Mouse (Mus musculus): Measurements from ENCODE around the gene Igf2bp3. TPM values are rescaled to one million over a fixed set of nuclear protein-coding genes. Genes with fewer than 3 reads are reported as not detected.
A peak's percentile ranks its signal among the peaks of the same experiment; 100 is the strongest.

Gene Igf2bp3
- polyA plus RNA-seq, 1 experiment from 2014 or later, result 56.9 TPM

GRCm38 (mm10) chr6:49236331-49236730, 21.6 kb upstream of the Igf2bp3 start:
- peak; percentile 98 for ATAC-seq
- Histone ChIP-seq H3K4me1 (no peaks in the 10 kb centered on the region), H3K9me3 (replicated peaks) (peaks cover 3% of the 10 kb centered on the region), H3K27ac (no peak overlapping the region), H3K36me3 (ENCODE audit: poor library complexity, severe bottlenecking) (peaks cover 9% of the 10 kb centered on the region), H3K4me2 (no peak overlapping the region), H3K9ac (no peak overlapping the region), H3K27me3 (no peaks in the 10 kb centered on the region), H3K4me3 (no peak overlapping the region)
- 68% methylated on average over 9 of the region's 9 CpGs for WGBS

GRCm38 (mm10) chr6:49233356-49233755, 18.6 kb upstream of the Igf2bp3 start:
- no peak overlapping the region for H3K4me3 ChIP-seq
- peaks cover 3% of the 10 kb centered on the region for H3K9me3 ChIP-seq (replicated peaks)
- no peaks in the 10 kb centered on the region for H3K27me3 ChIP-seq
- no peak overlapping the region for H3K9ac ChIP-seq
- 54% methylated on average over 4 of the region's 4 CpGs for WGBS
- no peaks in the 10 kb centered on the region for H3K36me3 ChIP-seq (ENCODE audit: poor library complexity, severe bottlenecking)
- no peak overlapping the region for H3K4me2 ChIP-seq
- no peak for ATAC-seq
- H3K27ac ChIP-seq, result no peak overlapping the region
- no peaks in the 10 kb centered on the region for H3K4me1 ChIP-seq

- H3K4me3 ChIP-seq, result no peak overlapping the region
- no peaks in the 10 kb centered on the region for H3K36me3 ChIP-seq (ENCODE audit: poor library complexity, severe bottlenecking)
- H3K4me1 ChIP-seq, result 0 out of 2 replicates have a peak, but pooled peaks cover 5% of the 10 kb centered on the region
- ATAC-seq, result peak; percentile 36; the same call in 1 of the 2 replicates
- H3K4me2 ChIP-seq, result no peak overlapping the region
- H3K27ac ChIP-seq, result no peak overlapping the region
- no peaks in the 10 kb centered on the region for H3K9me3 ChIP-seq (replicated peaks)
- no peak overlapping the region for H3K9ac ChIP-seq
- H3K27me3 ChIP-seq, result no peaks in the 10 kb centered on the region
- 12% methylated on average over 7 of the region's 7 CpGs for WGBS
These were observed 13.4 kb upstream of the Igf2bp3 start for GRCm38 (mm10) chr6:49228126-49228679.

GRCm38 (mm10) chr6:49227184-49227735, 12.5 kb upstream of the Igf2bp3 start:
- no peak for ATAC-seq
- Histone ChIP-seq H3K4me2 (peak overlapping the region; percentile 24; the same call in 1 of the 2 replicates), H3K9ac (no peak overlapping the region), H3K9me3 (replicated peaks) (no peaks in the 10 kb centered on the region), H3K36me3 (ENCODE audit: poor library complexity, severe bottlenecking) (no peaks in the 10 kb centered on the region), H3K4me1 (0 out of 2 replicates have a peak, but pooled peaks cover 5% of the 10 kb centered on the region), H3K27me3 (no peaks in the 10 kb centered on the region), H3K4me3 (no peak overlapping the region), H3K27ac (no peak overlapping the region)
- 6% methylated on average over 15 of the region's 15 CpGs for WGBS

GRCm38 (mm10) chr6:49225728-49226123, 11.0 kb upstream of the Igf2bp3 start:
- Histone ChIP-seq H3K4me1 (peaks cover 8% of the 10 kb centered on the region; the same call in 1 of the 2 replicates), H3K36me3 (ENCODE audit: poor library complexity, severe bottlenecking) (no peaks in the 10 kb centered on the region), H3K9me3 (replicated peaks) (no peaks in the 10 kb centered on the region), H3K4me2 (no peak overlapping the region), H3K9ac (no peak overlapping the region), H3K27me3 (no peaks in the 10 kb centered on the region), H3K4me3 (no peak overlapping the region), H3K27ac (no peak overlapping the region)
- WGBS, result 88% methylated on average over 3 of the region's 3 CpGs
- ATAC-seq, result no peak

- Histone ChIP-seq H3K9ac (no peak overlapping the region), H3K27me3 (no peaks in the 10 kb centered on the region), H3K27ac (no peak overlapping the region), H3K9me3 (replicated peaks) (no peaks in the 10 kb centered on the region), H3K4me2 (no peak overlapping the region), H3K4me1 (peaks cover 10% of the 10 kb centered on the region; the same call in 1 of the 2 replicates), H3K4me3 (no peak overlapping the region), H3K36me3 (ENCODE audit: poor library complexity, severe bottlenecking) (no peaks in the 10 kb centered on the region)
- WGBS, result 67% methylated on average over 11 of the region's 11 CpGs
- ATAC-seq, result no peak
These were observed 10.4 kb upstream of the Igf2bp3 start for GRCm38 (mm10) chr6:49224923-49225727.

- WGBS, result 3% methylated on average over 7 of the region's 7 CpGs
- peak overlapping the region; percentile 22; the same call in 1 of the 2 replicates for H3K4me2 ChIP-seq
- ATAC-seq, result no peak
These were observed 7.1 kb upstream of the Igf2bp3 start for GRCm38 (mm10) chr6:49221906-49222305.

GRCm38 (mm10) chr6:49219920-49220604, 5.3 kb upstream of the Igf2bp3 start:
- Histone ChIP-seq H3K4me3 (peak overlapping the region; percentile 30), H3K9me3 (replicated peaks) (no peaks in the 10 kb centered on the region), H3K4me2 (peak overlapping the region; percentile 55), H3K9ac (peak overlapping the region; percentile 30; the same call in 1 of the 2 replicates), H3K27me3 (no peaks in the 10 kb centered on the region), H3K36me3 (ENCODE audit: poor library complexity, severe bottlenecking) (no peaks in the 10 kb centered on the region), H3K4me1 (peaks cover 12% of the 10 kb centered on the region), H3K27ac (0 out of 2 replicates have a peak overlapping the region, but pooled peaks have one; percentile 10)
- ATAC-seq, result no peak
- under 1% methylated on average over 16 of the region's 16 CpGs for WGBS

More at GRCm38 (mm10) chr6:49221906-49222305, 7.1 kb upstream of the Igf2bp3 start:
- H3K4me3 ChIP-seq, result no peak overlapping the region
- no peak overlapping the region for H3K9ac ChIP-seq
- H3K27me3 ChIP-seq, result no peaks in the 10 kb centered on the region
- H3K9me3 ChIP-seq (replicated peaks), result no peaks in the 10 kb centered on the region
- H3K36me3 ChIP-seq (ENCODE audit: poor library complexity, severe bottlenecking), result no peaks in the 10 kb centered on the region
- peaks cover 12% of the 10 kb centered on the region for H3K4me1 ChIP-seq
- no peak overlapping the region for H3K27ac ChIP-seq

- WGBS, result 8% methylated on average over 4 of the region's 4 CpGs
- Histone ChIP-seq H3K27me3 (no peaks in the 10 kb centered on the region), H3K36me3 (ENCODE audit: poor library complexity, severe bottlenecking) (no peaks in the 10 kb centered on the region), H3K27ac (no peak overlapping the region), H3K4me1 (peaks cover 12% of the 10 kb centered on the region), H3K4me3 (no peak overlapping the region), H3K9ac (no peak overlapping the region), H3K4me2 (no peak overlapping the region), H3K9me3 (replicated peaks) (no peaks in the 10 kb centered on the region)
- ATAC-seq, result no peak
These were observed 4.3 kb upstream of the Igf2bp3 start for GRCm38 (mm10) chr6:49219001-49219560.

- ATAC-seq, result no peak
- Histone ChIP-seq H3K9me3 (replicated peaks) (no peaks in the 10 kb centered on the region), H3K27ac (no peak overlapping the region), H3K9ac (peak overlapping the region; percentile 58), H3K27me3 (no peaks in the 10 kb centered on the region), H3K4me2 (peak overlapping the region; percentile 74), H3K4me1 (peaks cover 14% of the 10 kb centered on the region), H3K36me3 (ENCODE audit: poor library complexity, severe bottlenecking) (no peaks in the 10 kb centered on the region), H3K4me3 (peak overlapping the region; percentile 60)
- under 1% methylated on average over 31 of the region's 31 CpGs for WGBS
These were observed 3.6 kb upstream of the Igf2bp3 start for GRCm38 (mm10) chr6:49218275-49218802.

GRCm38 (mm10) chr6:49217581-49218274, 3.0 kb upstream of the Igf2bp3 start:
- H3K4me3 ChIP-seq, result peak overlapping the region; percentile 60
- H3K27ac ChIP-seq, result peak overlapping the region; percentile 95
- H3K9ac ChIP-seq, result peak overlapping the region; percentile 72
- no peaks in the 10 kb centered on the region for H3K27me3 ChIP-seq
- no peaks in the 10 kb centered on the region for H3K9me3 ChIP-seq (replicated peaks)
- WGBS, result under 1% methylated on average over 56 of the region's 56 CpGs
- peak; percentile 95 for ATAC-seq
- H3K4me1 ChIP-seq, result peaks cover 20% of the 10 kb centered on the region
- no peaks in the 10 kb centered on the region for H3K36me3 ChIP-seq (ENCODE audit: poor library complexity, severe bottlenecking)
- peak overlapping the region; percentile 74 for H3K4me2 ChIP-seq
